Mouse (Mus musculus) ovary, postnatal 36 days (tissue): Measurements from ENCODE around the gene Gm49394.
A peak's percentile ranks its signal among the peaks of the same experiment; 100 is the strongest.

Experiments
- DNase-seq: peaks from one replicate; pipeline ENCODE4 v3.0.0; 2022; ENCODE audit warnings: low spot score, mixed read lengths

Gm49394 gene

GRCm38 (mm10) chr7:142659181-142659681 lies 10.5 kb downstream of the Gm49394 start:
- DNase-seq: peak; percentile 27

GRCm38 (mm10) chr7:142658681-142659180 lies 11.0 kb downstream of the Gm49394 start:
- no peak for DNase-seq

- DNase-seq: peak; percentile 4
Measured at GRCm38 (mm10) chr7:142657821-142658614, 11.7 kb downstream of the Gm49394 start.

- DNase-seq: no peak
Measured at GRCm38 (mm10) chr7:142657341-142657791, 12.4 kb downstream of the Gm49394 start.

GRCm38 (mm10) chr7:142656055-142656454 lies 13.7 kb downstream of the Gm49394 start:
- DNase-seq: no peak

GRCm38 (mm10) chr7:142655633-142656032 lies 14.1 kb downstream of the Gm49394 start:
- DNase-seq: no peak

- DNase-seq: peak; percentile 3
Measured at GRCm38 (mm10) chr7:142653726-142654125, 16.0 kb downstream of the Gm49394 start.

GRCm38 (mm10) chr7:142646676-142647075 lies 23.1 kb downstream of the Gm49394 start:
- no peak for DNase-seq

- DNase-seq: no peak
Measured at GRCm38 (mm10) chr7:142645045-142645444, 24.7 kb downstream of the Gm49394 start.

GRCm38 (mm10) chr7:142636178-142636577 lies 33.6 kb downstream of the Gm49394 start:
- no peak for DNase-seq

GRCm38 (mm10) chr7:142630691-142631090 lies 39.1 kb downstream of the Gm49394 start:
- no peak for DNase-seq

- DNase-seq: no peak
Measured at GRCm38 (mm10) chr7:142629806-142630205, 39.9 kb downstream of the Gm49394 start.

GRCm38 (mm10) chr7:142622180-142622579 lies 47.6 kb downstream of the Gm49394 start:
- DNase-seq: no peak

- DNase-seq: no peak
Measured at GRCm38 (mm10) chr7:142613077-142613476, 56.7 kb downstream of the Gm49394 start.

- DNase-seq: peak; percentile 45
Measured at GRCm38 (mm10) chr7:142610627-142611406, 58.9 kb downstream of the Gm49394 start.

GRCm38 (mm10) chr7:142600921-142601320 lies 68.8 kb downstream of the Gm49394 start:
- no peak for DNase-seq
